Mouse (Mus musculus) heart, adult 2 months (tissue): ENCODE measurements around the gene Btf3. TPM values are rescaled to one million over a fixed set of nuclear protein-coding genes. Genes with fewer than 3 reads are reported as not detected.

Experiments used
- DNase-seq, 2 experiments: peaks; one replicate each; pipeline ENCODE4 v3.0.0; 2021
- H3K27ac ChIP-seq: fragments of 200-600 bp; 2 replicates; pipeline ENCODE4 v1.8.1; 2022
- H3K27me3 ChIP-seq: fragments of 200-500 bp; 2 replicates; pipeline ENCODE4 v1.6.1; 2012; ENCODE audit warnings: mild to moderate bottlenecking, low read length, inconsistent platforms, mixed read lengths; ENCODE audit not compliant: control insufficient read depth, insufficient read depth
- H3K36me3 ChIP-seq: fragments of 200-500 bp; 2 replicates; pipeline ENCODE4 v1.6.1; 2012; ENCODE audit warnings: low read length, inconsistent platforms; ENCODE audit not compliant: control insufficient read depth, insufficient read depth
- H3K4me1 ChIP-seq: fragments of 200-500 bp; 2 replicates; pipeline ENCODE4 v1.6.1; 2011; ENCODE audit warnings: low read length; ENCODE audit not compliant: control insufficient read depth, insufficient read depth
- H3K4me3 ChIP-seq: fragments of 200-600 bp; 2 replicates; pipeline ENCODE4 v1.8.1; 2022
- H3K79me2 ChIP-seq: fragments of 200-500 bp; replicated peaks from 2 replicates; pipeline ENCODE4 v1.6.1; 2012; ENCODE audit warnings: mild to moderate bottlenecking, inconsistent platforms, low read length, moderate library complexity, mixed read lengths; ENCODE audit not compliant: control insufficient read depth, insufficient read depth
- H3K9ac ChIP-seq: fragments of 200-500 bp; 2 replicates; pipeline ENCODE4 v1.6.1; 2012; ENCODE audit warnings: low read depth, mild to moderate bottlenecking, control low read depth, inconsistent platforms, low read length, mixed read lengths
- CTCF ChIP-seq: fragments of 200-600 bp; IDR thresholded peaks from 2 replicates; pipeline ENCODE4 v1.8.1; 2022; ENCODE audit warnings: antibody characterized with exemption, mild to moderate bottlenecking, moderate library complexity
- EP300 ChIP-seq: fragments of 200-500 bp; IDR thresholded peaks from 2 replicates; pipeline ENCODE4 v1.6.1; 2011; ENCODE audit warnings: low read depth, low read length, control low read depth; ENCODE audit not compliant: insufficient read depth
- POLR2A ChIP-seq: fragments of 200-500 bp; IDR thresholded peaks from 2 replicates; pipeline ENCODE4 v1.6.1; 2011; ENCODE audit warnings: mild to moderate bottlenecking, low read depth, low read length, control low read depth; ENCODE audit not compliant: insufficient read depth
- WGBS: fragments of 180-500 bp; shearing (Covaris S2); methylation state at CpG from one replicate; pipeline ENCODE4 v1.1.7; 2018; 5-methylcytosine and 5-hydroxymethylcytosine counted together
- intact Hi-C: fragments of 180-260 bp; cut with DNase I; formaldehyde crosslinking; loops from one replicate; pipeline ENCODE4 v1.15.1; 2025
- polyA plus RNA-seq: library from polyadenylated mRNA; depleted of rRNA; stranded (reverse); fragments of >200 nt; gene quantifications from 2 replicates; pipeline ENCODE4 v1.2.3, GENCODE M21; 2012
- total RNA-seq, 2 experiments: library from RNA; stranded (reverse); gene quantifications; 2 replicates each; pipeline ENCODE4 v1.2.3; 2021

Btf3 gene
- total and polyA plus RNA-seq, 3 experiments: 88.2 to 218 (median 193) TPM

DNA sequence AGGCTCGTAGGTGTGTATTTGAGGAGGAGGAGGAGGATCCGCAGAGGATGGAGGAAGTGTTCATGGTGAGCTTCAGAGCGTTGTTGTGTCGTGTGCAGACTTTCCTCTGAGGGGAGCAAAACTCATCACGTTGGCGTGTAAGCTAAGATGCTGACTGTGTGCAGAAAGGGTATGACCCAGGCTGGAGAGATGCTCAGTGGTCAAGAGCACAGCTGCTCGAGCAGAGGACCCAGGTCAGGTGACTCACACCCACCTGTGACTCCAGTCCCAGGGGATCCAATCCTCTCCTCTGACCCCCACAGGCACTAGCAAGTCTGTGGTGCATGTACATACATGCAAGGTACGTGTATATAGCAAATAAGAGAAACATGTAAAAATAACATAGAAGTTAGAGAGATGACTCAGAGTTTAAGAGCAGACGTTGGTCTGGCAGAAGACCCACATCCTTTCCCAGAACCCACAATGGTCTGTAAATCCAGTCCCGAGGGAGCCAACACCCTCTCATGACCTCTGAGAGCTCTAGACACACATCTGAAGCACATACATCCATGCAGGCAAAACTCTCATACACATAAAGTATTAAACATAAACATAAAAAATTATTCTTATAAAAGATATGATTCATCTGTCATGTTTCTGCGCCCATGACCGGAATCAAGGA, 35.7 kb downstream of the Btf3 start:
- H3K9ac ChIP-seq: no peak overlapping the region
- TF ChIP-seq POLR2A (no peak), EP300 (no peak), CTCF (no peak)
- H3K36me3 ChIP-seq: no peaks in the 10 kb centered on the region
- intact Hi-C loops: no loop called here
- no peaks in the 10 kb centered on the region for H3K79me2 ChIP-seq
- no peaks in the 10 kb centered on the region for H3K27me3 ChIP-seq
- peaks cover 2% of the 10 kb centered on the region; the same call in 1 of the 2 replicates for H3K4me1 ChIP-seq
- 70% methylated on average over 12 of the region's 12 CpGs for WGBS
- DNase-seq: no peak
- no peak overlapping the region for H3K4me3 ChIP-seq
- H3K27ac ChIP-seq: no peak overlapping the region

DNA sequence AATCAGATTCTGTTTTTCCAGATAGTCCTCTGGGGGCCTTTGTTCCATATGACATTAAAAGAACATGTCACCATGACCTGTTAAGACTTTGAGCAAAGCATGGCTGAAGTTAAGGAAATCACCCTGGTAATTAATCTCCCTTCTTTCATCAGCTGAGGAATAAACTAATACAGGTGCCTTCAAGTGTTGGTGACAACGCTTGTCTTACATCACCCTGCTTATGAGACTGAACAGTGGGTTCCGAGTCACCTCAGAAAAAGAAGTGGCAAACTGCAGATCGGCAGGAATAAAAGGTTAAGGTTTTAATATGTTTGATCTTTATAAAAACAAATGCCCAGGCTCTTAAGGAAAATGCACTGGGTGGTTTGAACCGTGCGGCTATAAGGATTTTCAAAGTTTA, 37.1 kb downstream of the Btf3 start, which contains the start of gene Gm21976:
Gene Gm21976, plus strand, starts transcription at position 202 of the 400 bp plus-strand sequence.
- WGBS: 84% methylated on average over 5 of the region's 5 CpGs

GRCm38 (mm10) chr13:98277501-98277900, 39.3 kb downstream of the Btf3 start:
- no peak for DNase-seq
- Histone ChIP-seq H3K27me3 (no peaks in the 10 kb centered on the region), H3K36me3 (no peaks in the 10 kb centered on the region), H3K27ac (no peak overlapping the region), H3K79me2 (no peaks in the 10 kb centered on the region), H3K4me1 (peaks cover 2% of the 10 kb centered on the region; the same call in 1 of the 2 replicates), H3K4me3 (no peak overlapping the region), H3K9ac (no peak overlapping the region)
- TF ChIP-seq CTCF: no peak
- TF ChIP-seq EP300: no peak
- TF ChIP-seq POLR2A: no peak
- WGBS: 87% methylated on average over 2 of the region's 2 CpGs
- intact Hi-C loops: no loop called here

More for the DNA sequence above, 37.1 kb downstream of the Btf3 start, which contains the start of gene Gm21976:
- Histone ChIP-seq H3K4me1 (peaks cover 2% of the 10 kb centered on the region; the same call in 1 of the 2 replicates), H3K79me2 (no peaks in the 10 kb centered on the region), H3K9ac (no peak within 1 kb of the TSS), H3K27ac (no peak within 1 kb of the TSS), H3K36me3 (no peaks in the 10 kb centered on the region), H3K27me3 (no peaks in the 10 kb centered on the region), H3K4me3 (no peak within 1 kb of the TSS)
- no peak for DNase-seq
- TF ChIP-seq POLR2A (no peak), EP300 (no peak)
- intact Hi-C loops: no loop called here

DNA sequence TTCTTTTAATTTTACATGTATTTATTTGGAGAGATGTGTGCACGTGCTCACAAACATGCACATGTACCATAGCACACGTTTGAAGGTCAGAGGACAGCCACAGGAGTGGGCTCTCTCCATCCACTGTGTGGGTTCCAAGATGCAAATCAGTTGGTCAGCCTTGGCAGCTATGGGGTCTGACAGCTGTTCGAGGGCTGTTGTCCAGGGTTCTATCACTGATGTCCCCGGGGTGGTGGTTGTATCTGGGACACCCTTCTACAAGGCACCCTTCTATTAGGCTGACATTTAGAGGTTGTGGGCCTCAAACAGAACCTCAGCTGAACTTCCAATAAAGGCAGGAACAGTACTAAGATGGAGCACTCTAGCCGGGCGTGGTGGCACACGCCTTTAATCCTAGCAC, 40.6 kb downstream of the Btf3 start:
- no peaks in the 10 kb centered on the region for H3K36me3 ChIP-seq
- no peak for TF ChIP-seq EP300
- TF ChIP-seq CTCF: no peak
- no peak for TF ChIP-seq POLR2A
- no peak overlapping the region for H3K9ac ChIP-seq
- WGBS: 84% methylated on average over 7 of the region's 7 CpGs
- no peaks in the 10 kb centered on the region for H3K27me3 ChIP-seq
- H3K27ac ChIP-seq: peak overlapping the region; percentile 73
- peaks cover 2% of the 10 kb centered on the region; the same call in 1 of the 2 replicates for H3K4me1 ChIP-seq
- DNase-seq: no peak
- H3K79me2 ChIP-seq: no peaks in the 10 kb centered on the region
- intact Hi-C loops: no loop called here
- H3K4me3 ChIP-seq: no peak overlapping the region

GRCm38 (mm10) chr13:98275646-98276045, 41.2 kb downstream of the Btf3 start:
- Histone ChIP-seq H3K9ac (no peak overlapping the region), H3K27me3 (no peaks in the 10 kb centered on the region), H3K79me2 (no peaks in the 10 kb centered on the region), H3K4me1 (peaks cover 2% of the 10 kb centered on the region; the same call in 1 of the 2 replicates), H3K4me3 (no peak overlapping the region), H3K36me3 (no peaks in the 10 kb centered on the region), H3K27ac (peak overlapping the region; percentile 73)
- TF ChIP-seq POLR2A (no peak), EP300 (0 out of 2 replicates have a peak, but pooled peaks have one; percentile 49), CTCF (no peak)
- intact Hi-C loops: no loop called here
- DNase-seq: peak in 1 of 2 experiments; percentile 45
- WGBS: 29% methylated on average over 4 of the region's 4 CpGs

DNA sequence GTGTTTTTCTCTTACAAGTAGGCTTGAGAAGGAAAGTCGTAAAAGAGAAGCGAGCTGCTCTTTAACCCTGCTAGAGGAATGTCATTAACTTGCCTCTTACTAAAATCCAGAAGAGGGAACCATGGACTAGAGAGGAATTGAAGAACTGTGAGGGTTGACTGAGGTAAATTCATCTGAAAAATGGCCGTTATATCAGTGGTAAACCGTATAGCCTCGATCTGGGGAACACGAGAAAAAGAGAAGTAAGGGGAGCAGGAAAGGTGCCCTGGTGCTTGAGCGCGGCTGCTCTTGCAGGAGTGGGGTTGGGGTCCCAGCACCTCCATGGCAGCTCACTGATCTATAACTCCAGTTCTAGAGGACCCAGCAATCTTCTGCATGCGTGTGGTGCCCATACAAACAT, 42.8 kb downstream of the Btf3 start:
- H3K36me3 ChIP-seq: no peaks in the 10 kb centered on the region
- WGBS: 95% methylated on average over 9 of the region's 9 CpGs

More for the DNA sequence above, 42.8 kb downstream of the Btf3 start:
- TF ChIP-seq CTCF: no peak
- TF ChIP-seq EP300: no peak
- no peak for TF ChIP-seq POLR2A
- Histone ChIP-seq H3K27ac (no peak overlapping the region), H3K4me1 (peaks cover 2% of the 10 kb centered on the region; the same call in 1 of the 2 replicates), H3K4me3 (no peak overlapping the region), H3K27me3 (no peaks in the 10 kb centered on the region), H3K9ac (no peak overlapping the region), H3K79me2 (no peaks in the 10 kb centered on the region)
- intact Hi-C loops: no loop called here
- DNase-seq: no peak
